Mouse (Mus musculus) embryonic facial prominence, embryonic 13.5 days (tissue): ENCODE results near the gene Fndc7. TPM values are rescaled to one million over a fixed set of nuclear protein-coding genes. Genes with fewer than 3 reads are reported as not detected.

Experiments
- ATAC-seq: fragments of 200-750 bp; cut with Nextera tagmentation; 2 replicates; pipeline ENCODE4 v1.8.0; 2017; ENCODE audit warnings: low read depth; ENCODE audit not compliant: insufficient number of reproducible peaks, insufficient read depth, low FRiP score, low TSS enrichment
- H3K27ac ChIP-seq: fragments of 300-500 bp; sonication (generic); 2 replicates; pipeline ENCODE4 v1.5.1; 2015; ENCODE audit warnings: moderate library complexity, mild to moderate bottlenecking, inconsistent platforms
- H3K27me3 ChIP-seq: fragments of 300-500 bp; sonication (generic); 2 replicates; pipeline ENCODE4 v1.6.1; 2015; ENCODE audit warnings: mild to moderate bottlenecking, inconsistent platforms
- H3K36me3 ChIP-seq: fragments of 300-500 bp; sonication (generic); 2 replicates; pipeline ENCODE4 v1.6.1; 2015; ENCODE audit warnings: mild to moderate bottlenecking, inconsistent platforms
- H3K4me1 ChIP-seq: fragments of 300-500 bp; sonication (generic); 2 replicates; pipeline ENCODE4 v1.6.1; 2015; ENCODE audit warnings: inconsistent platforms
- H3K4me2 ChIP-seq: fragments of 300-500 bp; sonication (generic); 2 replicates; pipeline ENCODE4 v1.6.1; 2015; ENCODE audit warnings: moderate library complexity, mild to moderate bottlenecking, inconsistent platforms
- H3K4me3 ChIP-seq: fragments of 300-500 bp; sonication (generic); 2 replicates; pipeline ENCODE4 v1.5.1; 2015; ENCODE audit warnings: mild to moderate bottlenecking, inconsistent platforms
- H3K9ac ChIP-seq: fragments of 300-500 bp; sonication (generic); 2 replicates; pipeline ENCODE4 v1.6.1; 2015; ENCODE audit warnings: mild to moderate bottlenecking, inconsistent platforms
- H3K9me3 ChIP-seq: fragments of 300-500 bp; sonication (generic); 2 replicates; pipeline ENCODE4 v1.6.1; 2016; ENCODE audit warnings: inconsistent platforms
- WGBS: fragments of 180-500 bp; shearing (Covaris S2); methylation state at CpG from one replicate; pipeline ENCODE4 v1.1.7; 2015; ENCODE audit warnings: mixed read lengths; 5-methylcytosine and 5-hydroxymethylcytosine counted together
- polyA plus RNA-seq: library from polyadenylated mRNA; unstranded; fragments of >200 nt; fragmentation: Nextera tagmentation; extraction: Ambion mirVana; gene quantifications from 2 replicates; pipeline ENCODE4 v1.2.1, GENCODE M21; 2015

The Fndc7 gene
- polyA plus RNA-seq, 1 experiment from 2014 or later = 0.18 TPM

DNA sequence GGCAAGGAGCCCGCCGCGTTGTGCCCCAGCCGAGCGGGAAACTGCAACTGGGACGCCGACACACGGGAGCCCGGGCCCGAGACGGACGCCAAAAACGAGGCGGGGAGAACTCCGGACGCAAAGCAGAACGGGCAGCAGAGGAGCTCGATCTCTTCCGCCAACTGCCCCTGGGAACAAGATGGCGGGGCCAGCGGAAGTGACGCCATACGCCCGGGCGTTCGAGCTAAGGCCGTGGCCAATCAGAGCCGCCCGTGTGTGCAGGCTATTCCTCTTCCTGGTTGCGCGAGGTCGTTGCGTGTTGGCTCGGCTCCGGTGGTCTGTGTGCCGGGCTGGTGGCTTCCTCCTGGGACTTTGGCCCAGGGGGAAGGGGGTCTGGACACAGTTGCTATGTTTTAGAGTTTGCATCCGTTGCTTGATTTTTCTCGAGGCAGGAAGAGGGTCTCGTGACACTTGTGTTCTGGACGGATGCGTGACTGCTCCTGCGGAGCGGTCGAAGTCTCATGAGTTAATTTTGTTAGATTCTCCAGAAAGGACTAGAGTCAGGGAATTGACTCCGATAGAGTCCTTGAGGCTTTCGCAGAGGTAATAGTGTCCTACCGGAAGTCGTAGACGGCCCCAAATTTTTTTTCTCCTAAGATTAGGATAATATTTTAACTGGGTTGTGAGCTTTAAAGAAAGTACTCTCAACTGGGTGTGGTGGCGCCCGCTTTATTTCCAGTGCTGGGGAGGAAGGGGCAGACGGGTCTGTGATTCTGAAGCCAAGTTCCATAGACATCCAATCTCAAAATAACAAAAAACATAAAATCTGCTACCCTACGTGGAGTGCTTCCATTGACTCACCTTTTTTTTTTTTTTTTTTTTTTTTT is 22.0 kb upstream of the Fndc7 start, which contains the start of gene Prpf38b:
Gene Prpf38b (minus strand): TSS at position 180 of the 866 bp plus-strand sequence.
- Histone ChIP-seq H3K36me3 (peaks cover 16% of the 10 kb centered on the region), H3K9me3 (no peaks in the 10 kb centered on the region), H3K27me3 (no peaks in the 10 kb centered on the region), H3K9ac (peak within 1 kb of the TSS; percentile 96), H3K4me2 (peak within 1 kb of the TSS; percentile 93), H3K4me1 (peaks cover 20% of the 10 kb centered on the region), H3K27ac (peak within 1 kb of the TSS; percentile 99), H3K4me3 (peak within 1 kb of the TSS; percentile 90)
- ATAC-seq = peak; percentile 97
- WGBS = under 1% methylated on average over 53 of the region's 53 CpGs

GRCm38 (mm10) chr3:108911081-108911547 is 21.3 kb upstream of the Fndc7 start:
- Histone ChIP-seq H3K9me3 (no peaks in the 10 kb centered on the region), H3K4me1 (peaks cover 20% of the 10 kb centered on the region), H3K36me3 (peaks cover 22% of the 10 kb centered on the region), H3K27ac (peak overlapping the region; percentile 99), H3K4me2 (peak overlapping the region; percentile 93), H3K4me3 (peak overlapping the region; percentile 90), H3K27me3 (no peaks in the 10 kb centered on the region), H3K9ac (peak overlapping the region; percentile 96)
- peak; percentile 81 for ATAC-seq
- under 1% methylated on average over 43 of the region's 44 CpGs for WGBS

DNA sequence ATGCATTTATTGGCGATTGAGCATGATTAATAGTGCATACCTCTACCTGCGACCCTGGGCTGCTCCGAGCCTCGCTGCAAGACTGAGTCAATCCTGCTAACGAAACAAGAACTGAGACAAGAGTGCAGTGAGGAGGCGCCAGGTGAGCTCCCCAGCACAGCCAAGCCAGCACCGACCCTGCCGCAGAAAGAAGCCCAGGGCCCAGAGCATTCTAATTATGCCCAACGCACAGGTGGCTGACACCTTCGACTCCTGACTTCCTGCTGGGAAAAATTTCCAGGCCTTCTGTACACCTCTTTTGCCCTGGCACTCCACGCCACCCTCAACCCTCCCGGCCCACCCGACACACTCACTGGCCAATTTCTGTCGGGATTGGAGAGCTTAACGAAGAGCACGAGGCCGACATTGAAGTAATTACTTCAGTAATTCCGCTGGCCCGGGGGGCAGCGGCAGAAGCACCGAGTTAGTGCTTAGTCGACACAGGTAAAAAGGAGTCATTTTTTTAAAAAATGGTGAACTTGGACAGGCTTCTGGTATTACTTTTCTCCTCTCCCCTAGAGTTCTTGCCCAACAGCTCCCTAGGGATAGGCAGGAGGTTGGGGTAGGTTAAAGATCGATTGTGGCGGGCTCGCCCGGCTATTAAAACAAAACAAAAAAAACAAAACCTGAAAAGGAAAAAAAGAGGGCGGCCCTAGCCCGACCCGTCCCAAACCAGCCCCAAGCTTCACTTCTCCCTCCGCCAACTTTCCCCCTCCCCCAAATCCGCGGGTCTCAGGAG is 20.7 kb upstream of the Fndc7 start:
- H3K4me2 ChIP-seq = peak overlapping the region; percentile 93
- no peaks in the 10 kb centered on the region for H3K27me3 ChIP-seq
- WGBS = under 1% methylated on average over 32 of the region's 32 CpGs
- peak overlapping the region; percentile 90 for H3K4me3 ChIP-seq
- peaks cover 20% of the 10 kb centered on the region for H3K4me1 ChIP-seq
- peaks cover 26% of the 10 kb centered on the region for H3K36me3 ChIP-seq
- H3K9ac ChIP-seq = peak overlapping the region; percentile 96
- ATAC-seq = no peak
- peak overlapping the region; percentile 99 for H3K27ac ChIP-seq
- H3K9me3 ChIP-seq = no peaks in the 10 kb centered on the region

DNA sequence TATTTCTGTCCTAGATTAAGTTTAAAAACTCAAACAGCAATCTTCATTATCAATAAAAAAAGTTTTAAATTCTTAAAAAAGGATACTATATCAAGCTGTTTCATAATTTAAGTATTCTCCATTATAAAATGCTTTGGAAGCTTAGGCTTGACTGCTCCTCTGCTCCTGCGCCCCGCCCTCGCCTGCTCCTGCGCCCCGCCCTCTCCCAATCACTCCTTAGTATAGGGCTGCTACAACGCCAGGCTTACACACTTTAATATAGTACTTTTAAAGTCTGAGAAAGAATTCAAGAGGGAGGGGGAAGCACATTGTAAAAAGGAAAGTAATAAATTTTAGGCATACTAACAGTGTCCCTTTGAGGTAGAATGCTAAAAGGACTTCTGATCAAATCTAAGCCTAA is 13.1 kb upstream of the Fndc7 start:
- Histone ChIP-seq H3K4me1 (no peaks in the 10 kb centered on the region), H3K27ac (no peak overlapping the region), H3K36me3 (peaks cover 62% of the 10 kb centered on the region), H3K9me3 (peaks cover 7% of the 10 kb centered on the region; the same call in 1 of the 2 replicates), H3K4me2 (no peak overlapping the region), H3K27me3 (no peaks in the 10 kb centered on the region), H3K9ac (no peak overlapping the region), H3K4me3 (no peak overlapping the region)
- ATAC-seq = no peak
- WGBS = 95% methylated on average over 6 of the region's 6 CpGs

DNA sequence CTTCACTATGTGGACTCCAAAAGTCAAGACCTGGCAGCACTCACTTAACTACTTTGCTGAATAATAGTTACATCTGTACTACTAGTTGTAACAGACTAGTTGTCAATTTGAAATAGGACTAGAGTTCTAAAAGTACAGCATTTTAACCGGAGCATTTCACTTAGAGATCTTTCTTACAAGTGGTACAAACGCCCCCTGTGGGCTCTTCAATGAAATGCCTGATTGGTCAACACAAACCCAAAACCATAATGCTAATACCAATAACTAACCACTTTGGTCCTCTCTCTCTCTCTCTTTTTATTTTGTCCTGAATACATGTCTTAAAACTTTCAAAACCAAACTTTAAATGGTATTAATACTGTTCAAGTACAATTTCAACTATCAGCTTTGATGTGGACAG is 12.2 kb upstream of the Fndc7 start:
- Histone ChIP-seq H3K9ac (no peak overlapping the region), H3K27me3 (no peaks in the 10 kb centered on the region), H3K4me3 (no peak overlapping the region), H3K36me3 (peaks cover 55% of the 10 kb centered on the region), H3K27ac (no peak overlapping the region), H3K4me2 (no peak overlapping the region), H3K4me1 (no peaks in the 10 kb centered on the region), H3K9me3 (peaks cover 7% of the 10 kb centered on the region; the same call in 1 of the 2 replicates)
- WGBS = 59% methylated on average over 2 of the region's 2 CpGs
- ATAC-seq = no peak

DNA sequence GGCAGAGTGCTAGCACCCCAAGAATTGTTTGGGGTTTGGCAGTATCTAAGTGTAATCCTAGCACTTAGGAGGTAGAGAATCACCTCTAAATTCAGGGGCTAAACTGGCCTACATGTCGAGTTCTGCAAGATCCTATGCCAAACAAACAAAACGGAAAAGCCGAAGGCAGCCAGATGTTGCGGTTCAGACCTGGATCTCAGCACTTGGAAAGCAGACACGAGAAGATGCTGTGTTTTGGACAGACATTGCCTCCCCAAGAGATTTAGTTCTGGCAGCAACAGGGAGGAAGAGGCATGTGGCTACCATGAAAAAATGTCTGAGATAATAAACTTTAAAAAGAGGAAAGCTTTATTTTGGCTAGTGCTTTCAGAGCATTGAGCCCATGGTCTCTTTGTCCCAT is 10.9 kb upstream of the Fndc7 start:
- Histone ChIP-seq H3K36me3 (peaks cover 44% of the 10 kb centered on the region), H3K27me3 (no peaks in the 10 kb centered on the region), H3K9ac (no peak overlapping the region), H3K27ac (no peak overlapping the region), H3K9me3 (peaks cover 7% of the 10 kb centered on the region; the same call in 1 of the 2 replicates), H3K4me2 (no peak overlapping the region), H3K4me1 (no peaks in the 10 kb centered on the region), H3K4me3 (no peak overlapping the region)
- 74% methylated on average over 5 of the region's 5 CpGs for WGBS
- ATAC-seq = no peak

- no peak for ATAC-seq
- Histone ChIP-seq H3K4me3 (no peak overlapping the region), H3K27ac (no peak overlapping the region), H3K9ac (no peak overlapping the region), H3K36me3 (peaks cover 40% of the 10 kb centered on the region), H3K9me3 (peaks cover 7% of the 10 kb centered on the region; the same call in 1 of the 2 replicates), H3K4me2 (no peak overlapping the region), H3K27me3 (no peaks in the 10 kb centered on the region), H3K4me1 (no peaks in the 10 kb centered on the region)
- WGBS = 84% methylated on average over 3 of the region's 3 CpGs
These were observed 10.3 kb upstream of the Fndc7 start for GRCm38 (mm10) chr3:108900147-108900546.

- 96% methylated on average over 4 of the region's 4 CpGs for WGBS
- no peak overlapping the region for H3K9ac ChIP-seq
- H3K4me3 ChIP-seq = no peak overlapping the region
- peaks cover 7% of the 10 kb centered on the region; the same call in 1 of the 2 replicates for H3K9me3 ChIP-seq
- peaks cover 25% of the 10 kb centered on the region for H3K36me3 ChIP-seq
- no peak overlapping the region for H3K27ac ChIP-seq
- ATAC-seq = no peak
- no peaks in the 10 kb centered on the region for H3K4me1 ChIP-seq
- H3K4me2 ChIP-seq = no peak overlapping the region
- H3K27me3 ChIP-seq = no peaks in the 10 kb centered on the region
These were observed 8.8 kb upstream of the Fndc7 start for GRCm38 (mm10) chr3:108898640-108899039.

- Histone ChIP-seq H3K9ac (no peak overlapping the region), H3K27ac (no peak overlapping the region), H3K27me3 (no peaks in the 10 kb centered on the region), H3K4me3 (no peak overlapping the region), H3K4me1 (no peaks in the 10 kb centered on the region), H3K4me2 (no peak overlapping the region), H3K36me3 (no peaks in the 10 kb centered on the region), H3K9me3 (no peaks in the 10 kb centered on the region)
- WGBS = 59% methylated on average over 4 of the region's 4 CpGs
- no peak for ATAC-seq
These were observed 3.1 kb upstream of the Fndc7 start for GRCm38 (mm10) chr3:108892914-108893313.

GRCm38 (mm10) chr3:108892080-108892479 is 2.3 kb upstream of the Fndc7 start:
- no peaks in the 10 kb centered on the region for H3K9me3 ChIP-seq
- no peak overlapping the region for H3K4me2 ChIP-seq
- no peaks in the 10 kb centered on the region for H3K4me1 ChIP-seq
- no peak overlapping the region for H3K4me3 ChIP-seq
- no peak overlapping the region for H3K9ac ChIP-seq
- ATAC-seq = no peak
- H3K27ac ChIP-seq = no peak overlapping the region
- no peaks in the 10 kb centered on the region for H3K36me3 ChIP-seq
- no peaks in the 10 kb centered on the region for H3K27me3 ChIP-seq
- WGBS = 70% methylated on average over 1 of the region's 1 CpGs

GRCm38 (mm10) chr3:108887618-108887975 is 2.2 kb downstream of the Fndc7 start:
- no peaks in the 10 kb centered on the region for H3K36me3 ChIP-seq
- no peak overlapping the region for H3K27ac ChIP-seq
- no peaks in the 10 kb centered on the region for H3K9me3 ChIP-seq
- H3K4me2 ChIP-seq = no peak overlapping the region
- no peak for ATAC-seq
- peaks cover 4% of the 10 kb centered on the region; the same call in 1 of the 2 replicates for H3K4me1 ChIP-seq
- no peak overlapping the region for H3K9ac ChIP-seq
- no peaks in the 10 kb centered on the region for H3K27me3 ChIP-seq
- H3K4me3 ChIP-seq = no peak overlapping the region
- WGBS = 92% methylated on average over 3 of the region's 3 CpGs
